In genomic region chr17:11314163-11314562, GRCm38 (mm10) we compare ENCODE assay signal across 11 mouse cellular contexts.
"Had no signal": no experiment of that assay in that cellular context is flagged by ENCODE, and none has a peak within 500 bp of the region (broad histone marks: within the 10 kb centered on the region; RNA-seq: fewer than 3 reads in every experiment).

No protein-coding gene starts in this region.

- H3K9me3 ChIP-seq: limb, embryonic 15.5 days; liver, embryonic 12.5 days; midbrain, embryonic 15.5 days; neural tube, embryonic 12.5 days had no signal

- H3K27ac ChIP-seq: kidney, postnatal 0 days; limb, embryonic 15.5 days; liver, embryonic 12.5 days; midbrain, embryonic 15.5 days; neural tube, embryonic 12.5 days; stomach, postnatal 0 days had no signal

- H3K9ac ChIP-seq: limb, embryonic 15.5 days; liver, embryonic 12.5 days; lung, embryonic 14.5 days; midbrain, embryonic 15.5 days; neural tube, embryonic 12.5 days had no signal

- H3K36me3 ChIP-seq: limb, embryonic 15.5 days; liver, embryonic 12.5 days; midbrain, embryonic 15.5 days; neural tube, embryonic 12.5 days had no signal

- ATAC-seq: liver, embryonic 12.5 days; midbrain, embryonic 15.5 days had no signal

- H3K4me2 ChIP-seq: limb, embryonic 15.5 days; liver, embryonic 12.5 days; lung, embryonic 14.5 days; midbrain, embryonic 11.5 days; midbrain, embryonic 15.5 days; neural tube, embryonic 12.5 days had no signal

- H3K27me3 ChIP-seq: limb, embryonic 15.5 days; midbrain, embryonic 15.5 days; neural tube, embryonic 12.5 days had no signal

- H3K4me3 ChIP-seq: limb, embryonic 15.5 days; liver, embryonic 12.5 days; midbrain, embryonic 15.5 days; neural tube, embryonic 12.5 days had no signal

- H3K4me1 ChIP-seq: limb, embryonic 15.5 days; liver, embryonic 12.5 days; midbrain, embryonic 15.5 days; neural tube, embryonic 12.5 days had no signal

- DNase-seq: lung, embryonic 14.5 days; lung, postnatal 10 days; lung, postnatal 4 days; thymus, postnatal 4 days had no signal
